Mouse (Mus musculus) liver, postnatal 0 days (tissue): Measurements from ENCODE around the gene Hist1h3g. TPM values are rescaled to one million over a fixed set of nuclear protein-coding genes. Genes with fewer than 3 reads are reported as not detected.
A peak's percentile ranks its signal among the peaks of the same experiment; 100 is the strongest.
"Not testable (repeated sequence)": the region's sequence is repeated elsewhere in the genome, so short reads cannot be mapped to it uniquely, and the experiment has no call there.

ENCODE experiments used
- ATAC-seq: fragments of 200-750 bp; cut with Nextera tagmentation; 2 replicates; pipeline ENCODE4 v1.8.0; 2017; ENCODE audit warnings: mild to moderate bottlenecking, moderate library complexity
- DNase-seq: peaks from one replicate; pipeline ENCODE4 v3.0.0-alpha.2; 2016
- H3K27ac ChIP-seq: fragments of 300-500 bp; sonication (generic); 2 replicates; pipeline ENCODE4 v1.5.1; 2014; ENCODE audit warnings: antibody characterized with exemption, moderate library complexity, mild to moderate bottlenecking, low read depth
- H3K27me3 ChIP-seq: fragments of 300-500 bp; sonication (generic); 2 replicates; pipeline ENCODE4 v1.6.1; 2014; ENCODE audit warnings: low read length, control low read depth, mixed read lengths; ENCODE audit not compliant: insufficient read depth
- H3K36me3 ChIP-seq: fragments of 300-500 bp; sonication (generic); replicated peaks from 2 replicates; pipeline ENCODE4 v1.6.1; 2014; ENCODE audit warnings: mild to moderate bottlenecking, control low read depth, low read length, moderate library complexity, mixed read lengths; ENCODE audit not compliant: insufficient read depth
- H3K4me1 ChIP-seq: fragments of 300-500 bp; sonication (generic); 2 replicates; pipeline ENCODE4 v1.6.1; 2014; ENCODE audit warnings: antibody characterized with exemption, mild to moderate bottlenecking, control low read depth; ENCODE audit not compliant: insufficient read depth
- H3K4me2 ChIP-seq: fragments of 300-500 bp; sonication (generic); 2 replicates; pipeline ENCODE4 v1.6.1; 2014; ENCODE audit warnings: low read depth, mild to moderate bottlenecking, low read length, moderate library complexity, mixed read lengths
- H3K4me3 ChIP-seq: fragments of 300-500 bp; sonication (generic); 2 replicates; pipeline ENCODE4 v1.5.1; 2014; ENCODE audit warnings: low read depth, low read length
- H3K9ac ChIP-seq: fragments of 300-500 bp; sonication (generic); replicated peaks from 2 replicates; pipeline ENCODE4 v1.6.1; 2014; ENCODE audit warnings: mild to moderate bottlenecking, moderate library complexity
- H3K9me3 ChIP-seq: fragments of 300-500 bp; sonication (generic); 2 replicates; pipeline ENCODE4 v1.6.1; 2016; ENCODE audit warnings: mild to moderate bottlenecking, control low read depth, low read length, mixed read lengths
- CTCF ChIP-seq: sonication (generic); IDR thresholded peaks from 2 replicates; pipeline ENCODE4 v1.5.1; 2016; ENCODE audit warnings: antibody characterized with exemption, low read depth
- EP300 ChIP-seq: IDR thresholded peaks from 2 replicates; pipeline ENCODE4 v1.6.1; 2016; ENCODE audit warnings: antibody characterized with exemption, low read depth, mild to moderate bottlenecking
- WGBS: fragments of 180-500 bp; shearing (Covaris S2); extraction: QIAGEN DNeasy Blood & Tissue Kit; methylation state at CpG from one replicate; pipeline ENCODE4 v1.1.7; 2014; ENCODE audit not compliant: insufficient replicate concordance; 5-methylcytosine and 5-hydroxymethylcytosine counted together
- polyA plus RNA-seq: library from polyadenylated mRNA; unstranded; fragments of >200 nt; fragmentation: Nextera tagmentation; extraction: Ambion mirVana; gene quantifications from 2 replicates; pipeline ENCODE4 v1.2.1, GENCODE M21; 2015

Hist1h3g gene
- polyA plus RNA-seq, 1 experiment from 2014 or later = 6.3 TPM

DNA sequence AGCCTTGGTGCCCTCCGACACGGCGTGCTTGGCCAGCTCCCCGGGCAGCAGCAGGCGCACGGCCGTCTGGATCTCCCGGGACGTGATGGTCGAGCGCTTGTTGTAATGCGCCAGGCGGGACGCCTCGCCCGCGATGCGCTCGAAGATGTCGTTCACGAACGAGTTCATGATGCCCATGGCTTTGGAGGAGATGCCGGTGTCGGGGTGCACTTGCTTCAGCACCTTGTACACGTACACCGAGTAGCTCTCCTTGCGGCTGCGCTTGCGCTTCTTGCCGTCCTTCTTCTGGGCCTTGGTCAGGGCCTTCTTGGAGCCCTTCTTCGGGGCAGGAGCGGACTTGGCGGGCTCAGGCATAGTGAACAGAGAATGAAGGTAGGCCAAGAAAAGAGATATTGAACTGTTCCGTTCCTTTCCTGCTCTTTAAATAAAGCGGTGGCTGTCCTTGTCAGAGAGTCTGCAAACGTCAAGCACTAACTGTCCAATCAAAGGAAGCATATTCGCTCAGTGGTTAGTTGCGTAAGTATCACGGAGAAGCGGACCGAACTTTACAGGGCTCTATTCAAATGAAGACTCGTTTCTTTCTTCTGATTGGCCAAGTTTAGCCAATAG, 7.9 kb downstream of the Hist1h3g start, which contains the start of gene Hist1h2bh:
Hist1h2bh (minus strand) TSS at position 394 of the 609 bp plus-strand sequence.
- 2% methylated on average over 28 of the region's 42 CpGs for WGBS
- ATAC-seq (peak; percentile 88), DNase-seq (peak; percentile 76)
- Histone ChIP-seq H3K27ac (peak within 1 kb of the TSS; percentile 93), H3K4me3 (peak within 1 kb of the TSS; percentile 50), H3K9ac (peak within 1 kb of the TSS; percentile 81), H3K4me2 (peak within 1 kb of the TSS; percentile 77)
- peak; percentile 21 for TF ChIP-seq EP300
- not testable (repeated sequence) for H3K4me1 ChIP-seq, H3K27me3 ChIP-seq, H3K36me3 ChIP-seq, H3K9me3 ChIP-seq

DNA sequence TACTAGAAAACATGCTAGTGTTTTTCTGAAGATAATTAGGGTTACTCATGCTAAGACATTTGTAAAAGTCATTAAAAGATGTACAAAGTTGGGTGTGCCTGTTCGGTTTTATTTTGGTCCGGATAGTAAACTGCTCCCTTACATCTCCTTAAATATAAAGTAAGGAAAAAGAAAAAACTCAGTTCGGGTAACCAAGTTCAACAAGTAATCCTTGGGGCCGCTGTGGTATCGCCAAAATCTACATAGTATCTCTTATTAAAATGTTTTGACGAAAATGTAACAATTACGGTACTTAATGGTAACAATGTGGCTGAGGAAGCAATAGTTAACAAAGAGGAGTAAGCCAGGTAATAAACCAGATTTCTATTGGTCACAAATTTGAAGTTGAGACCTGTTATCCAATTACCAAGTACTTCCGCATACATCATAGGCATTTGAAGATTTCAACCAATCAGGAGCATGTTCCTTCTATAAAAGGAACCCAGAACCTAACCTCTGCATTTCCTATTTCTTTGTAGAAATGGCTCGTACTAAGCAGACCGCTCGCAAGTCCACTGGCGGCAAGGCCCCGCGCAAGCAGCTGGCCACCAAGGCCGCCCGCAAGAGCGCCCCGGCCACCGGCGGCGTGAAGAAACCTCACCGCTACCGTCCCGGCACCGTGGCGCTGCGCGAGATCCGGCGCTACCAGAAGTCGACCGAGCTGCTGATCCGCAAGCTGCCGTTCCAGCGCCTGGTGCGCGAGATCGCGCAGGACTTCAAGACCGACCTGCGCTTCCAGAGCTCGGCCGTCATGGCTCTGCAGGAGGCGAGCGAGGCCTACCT, 9.0 kb downstream of the Hist1h3g start, which contains the start of gene Hist1h3f:
Hist1h3f (plus strand) TSS at position 88 of the 822 bp plus-strand sequence.
- no peaks in the 10 kb centered on the region for H3K9me3 ChIP-seq
- H3K4me1 ChIP-seq = 0 out of 2 replicates have a peak, but pooled peaks cover 3% of the 10 kb centered on the region
- ATAC-seq (peak; percentile 83), DNase-seq (peak; percentile 69)
- peak within 1 kb of the TSS; percentile 81 for H3K9ac ChIP-seq
- H3K36me3 ChIP-seq = no peaks in the 10 kb centered on the region
- peak within 1 kb of the TSS; percentile 93 for H3K27ac ChIP-seq
- WGBS = under 1% methylated on average over 24 of the region's 45 CpGs
- TF ChIP-seq EP300 (peak; percentile 64), CTCF (no peak)
- peak within 1 kb of the TSS; percentile 50 for H3K4me3 ChIP-seq
- peak within 1 kb of the TSS; percentile 77 for H3K4me2 ChIP-seq
- no peaks in the 10 kb centered on the region for H3K27me3 ChIP-seq

DNA sequence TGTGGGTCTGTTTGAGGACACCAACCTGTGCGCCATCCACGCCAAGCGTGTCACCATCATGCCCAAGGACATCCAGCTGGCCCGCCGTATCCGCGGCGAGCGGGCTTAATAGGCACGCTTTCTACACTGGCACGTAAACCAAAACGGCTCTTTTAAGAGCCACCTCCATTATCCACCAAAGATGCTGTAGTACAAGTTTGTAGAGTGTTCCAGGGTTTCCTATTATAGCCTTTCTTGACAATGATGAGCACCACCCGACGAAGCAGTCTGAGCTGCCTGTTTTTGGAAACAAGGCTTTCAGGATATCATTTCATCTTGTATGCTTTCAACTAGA, 9.5 kb downstream of the Hist1h3g start:
- Histone ChIP-seq H3K4me2 (peak overlapping the region; percentile 77; the same call in 1 of the 2 replicates), H3K4me3 (peak overlapping the region; percentile 49), H3K9ac (peak overlapping the region; percentile 81), H3K27ac (peak overlapping the region; percentile 93)
- not testable (repeated sequence) for H3K36me3 ChIP-seq, H3K4me1 ChIP-seq, H3K9me3 ChIP-seq, H3K27me3 ChIP-seq, ATAC-seq, DNase-seq
- 0% methylated on average over 11 of the region's 14 CpGs for WGBS

DNA sequence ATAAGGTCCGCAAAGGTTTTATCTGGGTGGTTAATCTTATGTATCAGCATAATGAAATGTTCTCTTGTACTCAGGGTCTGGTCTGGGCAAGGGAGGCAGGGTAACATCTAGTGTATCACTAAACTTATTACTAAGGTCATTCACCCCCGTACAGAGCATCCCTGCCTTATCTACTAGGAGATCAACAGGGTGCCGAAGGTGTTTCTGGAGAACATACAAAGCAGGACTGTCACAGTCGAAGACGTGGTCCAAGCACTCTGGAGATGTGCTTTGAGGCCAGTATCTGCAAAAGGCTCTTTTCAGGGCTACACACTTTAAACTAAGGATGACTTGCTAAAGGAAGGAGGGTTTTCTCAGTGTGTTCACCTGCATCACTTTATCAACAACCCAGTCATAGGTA, 11.5 kb downstream of the Hist1h3g start:
- DNase-seq (no peak), ATAC-seq (no peak)
- Histone ChIP-seq H3K36me3 (no peaks in the 10 kb centered on the region), H3K9me3 (no peaks in the 10 kb centered on the region), H3K27me3 (no peaks in the 10 kb centered on the region), H3K4me3 (no peak overlapping the region), H3K27ac (no peak overlapping the region), H3K9ac (no peak overlapping the region), H3K4me1 (peaks cover 8% of the 10 kb centered on the region), H3K4me2 (0 out of 2 replicates have a peak overlapping the region, but pooled peaks have one; percentile 56)
- WGBS = 74% methylated on average over 5 of the region's 5 CpGs
- TF ChIP-seq CTCF = no peak
- TF ChIP-seq EP300 = no peak

DNA sequence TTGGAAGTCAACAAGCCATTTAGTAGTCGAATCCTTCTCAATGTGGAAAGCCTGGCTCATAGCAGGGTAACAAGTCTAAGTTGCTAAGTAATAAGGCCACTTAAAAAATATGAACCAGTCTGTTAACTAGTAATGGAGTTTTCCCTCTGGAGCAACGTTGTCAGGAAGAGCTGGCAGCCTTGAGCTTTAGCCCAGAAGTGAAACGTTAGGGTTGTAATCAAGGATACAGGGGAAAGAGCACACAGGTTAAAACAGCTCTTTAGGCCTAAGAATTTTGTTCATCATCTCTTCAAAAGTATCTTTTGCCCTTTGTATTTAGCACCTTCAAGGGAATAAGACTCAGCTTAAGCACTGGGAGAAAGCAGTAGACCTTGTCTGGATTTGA, 15.5 kb downstream of the Hist1h3g start:
- H3K4me3 ChIP-seq = peak overlapping the region; percentile 48
- H3K9me3 ChIP-seq = no peaks in the 10 kb centered on the region
- no peak for ATAC-seq
- H3K27me3 ChIP-seq = no peaks in the 10 kb centered on the region
- WGBS = 6% methylated on average over 3 of the region's 3 CpGs
- H3K4me1 ChIP-seq = peaks cover 13% of the 10 kb centered on the region
- H3K4me2 ChIP-seq = peak overlapping the region; percentile 64
- no peaks in the 10 kb centered on the region for H3K36me3 ChIP-seq
- peak overlapping the region; percentile 64 for H3K9ac ChIP-seq
- peak; percentile 21 for DNase-seq
- TF ChIP-seq CTCF (no peak), EP300 (no peak)
- peak overlapping the region; percentile 93 for H3K27ac ChIP-seq

DNA sequence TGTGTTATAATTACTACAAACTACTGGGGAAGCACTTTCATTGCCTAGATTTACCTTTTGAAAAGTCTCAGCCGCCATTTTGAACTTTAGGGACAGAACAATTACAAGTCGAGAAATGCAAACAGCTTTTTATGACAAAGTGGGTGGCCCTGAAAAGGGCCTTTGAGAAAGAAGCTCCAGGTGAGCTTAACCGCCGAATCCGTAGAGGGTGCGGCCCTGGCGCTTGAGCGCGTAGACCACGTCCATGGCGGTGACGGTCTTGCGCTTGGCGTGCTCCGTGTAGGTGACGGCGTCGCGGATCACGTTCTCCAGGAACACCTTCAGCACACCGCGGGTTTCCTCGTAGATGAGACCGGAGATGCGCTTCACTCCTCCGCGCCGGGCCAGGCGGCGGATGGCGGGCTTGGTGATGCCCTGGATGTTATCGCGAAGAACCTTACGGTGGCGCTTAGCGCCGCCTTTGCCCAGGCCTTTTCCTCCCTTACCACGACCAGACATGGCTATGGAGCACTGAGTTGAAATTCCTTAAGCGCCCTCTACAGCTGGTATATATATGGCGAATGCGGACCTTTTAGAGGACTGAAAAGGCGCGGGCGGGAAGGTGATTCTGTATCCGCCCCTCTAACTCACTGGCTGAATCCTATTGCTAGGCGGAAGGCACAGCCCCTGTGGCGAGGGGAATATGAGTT, 16.1 kb downstream of the Hist1h3g start, which contains the start of gene Hist1h4f:
Hist1h4f (minus strand) TSS at position 503 of the 689 bp plus-strand sequence.
- H3K27me3 ChIP-seq, H3K36me3 ChIP-seq, H3K9me3 ChIP-seq: not testable (repeated sequence)
- ATAC-seq = peak; percentile 61
- peak within 1 kb of the TSS; percentile 64 for H3K4me2 ChIP-seq
- H3K9ac ChIP-seq = peak within 1 kb of the TSS; percentile 64
- TF ChIP-seq EP300 (peak; percentile 95), CTCF (peak; percentile 66)
- DNase-seq = peak; percentile 93
- WGBS = under 1% methylated on average over 45 of the region's 47 CpGs
- peak within 1 kb of the TSS; percentile 48 for H3K4me3 ChIP-seq
- H3K27ac ChIP-seq = peak within 1 kb of the TSS; percentile 93
- H3K4me1 ChIP-seq = peaks cover 13% of the 10 kb centered on the region
